Mouse (Mus musculus): Measurements from ENCODE around the gene Ankrd7. TPM values are rescaled to one million over a fixed set of nuclear protein-coding genes. Genes with fewer than 3 reads are reported as not detected.

Gene Ankrd7
- polyA plus RNA-seq (2012; rRNA removed; ENCODE audit: low replicate concordance) = not detected in 2 replicates

GRCm38 (mm10) chr6:18866018-18866417 lies at the start of gene Ankrd7:
Ankrd7 (plus strand) TSS chr6:18866318.

GRCm38 (mm10) chr6:18848051-18848701 lies 17.9 kb upstream of the Ankrd7 start, which contains the start of gene Lsm8:
Lsm8 (plus strand) TSS chr6:18848579.

Other genes starting within 250 kb of the Ankrd7 start
- 3.1 and 3.4 TPM in 2 replicates for gene Lsm8, start 17.7 kb upstream of the Ankrd7 start, polyA plus RNA-seq (2012; rRNA removed; ENCODE audit: low replicate concordance)